ENCODE assay signal across 23 mouse cellular contexts in the genomic region with DNA sequence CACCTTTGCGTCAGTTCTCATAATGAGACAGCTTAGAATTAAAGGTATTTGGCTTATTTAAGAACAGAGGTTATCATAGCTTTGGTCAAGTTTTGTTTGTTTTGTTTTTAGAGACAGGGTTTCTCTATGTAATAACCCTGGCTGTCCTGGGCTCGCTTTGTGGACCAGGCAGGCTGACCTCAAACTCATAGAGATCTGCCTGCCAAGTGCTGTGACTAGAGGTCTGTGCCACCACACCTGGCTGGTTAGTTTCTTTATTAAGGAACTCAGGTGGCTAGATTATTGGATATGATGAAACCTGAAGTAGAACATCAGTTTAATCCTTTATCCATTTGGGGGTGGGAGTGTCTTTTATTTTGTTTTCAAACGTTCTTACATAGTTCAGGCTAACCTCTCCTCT. TPM values are rescaled to one million over a fixed set of nuclear protein-coding genes. Genes with fewer than 3 reads are reported as not detected.
"Had no signal": no experiment of that assay in that cellular context is flagged by ENCODE, and none has a peak within 500 bp of the region (broad histone marks: within the 10 kb centered on the region; RNA-seq: fewer than 3 reads in every experiment).

No protein-coding gene starts in this region.

- H3K27ac ChIP-seq: lung, embryonic 15.5 days; macrophage; midbrain, embryonic 13.5 days; midbrain, embryonic 15.5 days; neural tube, embryonic 12.5 days; stomach, embryonic 15.5 days; stomach, postnatal 0 days had no signal

- H3K4me3 ChIP-seq: lung, embryonic 15.5 days; megakaryocyte, embryonic 14.5 days; midbrain, embryonic 13.5 days; midbrain, embryonic 15.5 days; neural tube, embryonic 12.5 days; stomach, embryonic 15.5 days had no signal

- H3K27me3 ChIP-seq: lung, embryonic 15.5 days; megakaryocyte, embryonic 14.5 days; midbrain, embryonic 13.5 days; midbrain, embryonic 15.5 days; neural tube, embryonic 12.5 days; stomach, embryonic 15.5 days had no signal

- H3K4me1 ChIP-seq: lung, embryonic 15.5 days; midbrain, embryonic 13.5 days; midbrain, embryonic 15.5 days; neural tube, embryonic 12.5 days; stomach, embryonic 15.5 days had no signal

- H3K9me3 ChIP-seq: lung, embryonic 15.5 days; megakaryocyte, embryonic 14.5 days; midbrain, embryonic 13.5 days; midbrain, embryonic 15.5 days; neural tube, embryonic 12.5 days; stomach, embryonic 15.5 days had no signal

- H3K4me2 ChIP-seq: lung, embryonic 15.5 days; midbrain, embryonic 11.5 days; midbrain, embryonic 13.5 days; midbrain, embryonic 15.5 days; neural tube, embryonic 12.5 days; stomach, embryonic 15.5 days had no signal

- DNase-seq: lung, adult 2 months; lung, postnatal 14 days; lung, postnatal 36 days; right cerebral cortex, postnatal 14 days; thymus, adult 2 months; thymus, postnatal 25 days; thymus, postnatal 4 days had no signal

- ATAC-seq: lung, postnatal 0 days; midbrain, embryonic 13.5 days; midbrain, embryonic 15.5 days had no signal

- H3K9ac ChIP-seq: lung, embryonic 15.5 days; midbrain, embryonic 13.5 days; midbrain, embryonic 15.5 days; neural tube, embryonic 12.5 days; stomach, embryonic 15.5 days had no signal

RNA-seq across cellular contexts. Expression of a gene that starts 10.5 kb away (rescaled TPM):
- total RNA-seq: megakaryocyte progenitor cell, adult 5-6 weeks; midbrain, postnatal 0 days; monocyte, adult 5-6 weeks; neutrophil, adult 5-6 weeks had no signal
- polyA plus RNA-seq: liver, embryonic 16.5 days; lung, adult 2 months; lung, embryonic 15.5 days; lung, postnatal 0 days; midbrain, embryonic 11.5 days; midbrain, embryonic 13.5 days; midbrain, embryonic 15.5 days; midbrain, postnatal 0 days; neural tube, embryonic 12.5 days; neural tube, embryonic 14.5 days; stomach, embryonic 15.5 days; stomach, postnatal 0 days had no signal
